Mouse (Mus musculus) telencephalon, adult 2 months (tissue): ENCODE measurements around the gene Brap.

Experiments
- DNase-seq: peaks from one replicate; pipeline ENCODE4 v3.0.0-alpha.2; 2011; ENCODE audit warnings: low read depth, low spot score

Gene Brap

DNA sequence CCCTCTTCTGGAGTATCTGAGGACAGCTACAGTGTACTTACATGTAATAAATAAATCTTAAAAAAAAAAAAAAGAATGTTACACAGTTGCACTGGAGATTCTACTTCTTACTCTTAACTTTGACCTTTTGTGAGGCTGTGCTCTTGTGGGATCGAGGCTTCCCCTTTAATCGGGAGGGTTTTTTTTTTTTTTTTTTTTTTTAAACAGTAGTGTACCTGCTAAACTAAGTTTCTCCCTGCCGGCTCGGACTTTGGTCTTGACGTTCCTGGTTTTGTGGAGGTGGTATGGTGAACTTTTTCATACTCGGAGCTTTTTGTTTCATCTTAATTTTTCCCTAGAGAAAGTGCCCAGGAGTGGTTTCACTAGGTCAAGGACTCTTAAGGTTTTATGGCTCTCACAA lies 54.6 kb downstream of the Brap start:
- no peak for DNase-seq

DNA sequence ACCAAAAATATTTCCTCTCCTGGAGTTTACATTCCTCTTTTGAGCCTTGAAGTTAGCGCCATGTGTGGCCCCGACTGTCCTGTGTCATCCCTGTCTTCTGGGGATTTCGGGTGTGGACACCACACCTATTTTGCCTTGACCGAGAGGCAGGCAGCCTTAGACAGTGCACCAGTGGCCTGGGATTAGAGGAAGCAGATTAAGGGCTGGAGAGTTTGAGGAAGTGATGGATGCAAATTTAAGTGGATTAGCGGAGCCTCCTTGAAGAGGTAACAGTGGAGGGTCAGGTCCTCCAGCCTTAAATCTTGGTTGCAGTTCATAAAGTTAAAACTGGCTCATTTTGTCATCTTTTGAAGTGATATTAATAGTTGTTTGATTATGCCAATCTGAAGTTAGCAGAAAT lies 58.1 kb downstream of the Brap start:
- no peak for DNase-seq

GRCm38 (mm10) chr5:121720888-121721585 lies 60.7 kb downstream of the Brap start:
- DNase-seq = no peak

GRCm38 (mm10) chr5:121721841-121722240 lies 61.5 kb downstream of the Brap start:
- no peak for DNase-seq

DNA sequence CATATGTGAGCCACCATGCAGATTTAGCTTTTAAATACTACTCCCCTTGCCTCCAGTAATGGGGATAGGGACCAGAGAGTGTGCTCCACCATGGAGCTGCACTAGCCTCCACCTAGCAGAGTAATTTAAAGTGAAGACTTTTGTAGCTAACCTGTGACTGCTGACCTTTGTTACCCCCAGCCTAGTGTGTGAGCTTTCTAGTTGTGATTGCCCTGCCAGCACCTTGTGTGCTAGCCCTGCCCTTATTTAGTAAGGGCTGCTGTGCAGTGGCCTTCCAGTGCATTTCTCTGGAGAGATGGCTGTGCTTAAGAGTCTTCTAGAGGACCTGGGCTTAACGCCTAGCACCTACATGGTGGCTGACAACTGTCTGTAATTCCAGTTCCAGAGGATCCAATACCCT lies 64.3 kb downstream of the Brap start:
- no peak for DNase-seq

DNA sequence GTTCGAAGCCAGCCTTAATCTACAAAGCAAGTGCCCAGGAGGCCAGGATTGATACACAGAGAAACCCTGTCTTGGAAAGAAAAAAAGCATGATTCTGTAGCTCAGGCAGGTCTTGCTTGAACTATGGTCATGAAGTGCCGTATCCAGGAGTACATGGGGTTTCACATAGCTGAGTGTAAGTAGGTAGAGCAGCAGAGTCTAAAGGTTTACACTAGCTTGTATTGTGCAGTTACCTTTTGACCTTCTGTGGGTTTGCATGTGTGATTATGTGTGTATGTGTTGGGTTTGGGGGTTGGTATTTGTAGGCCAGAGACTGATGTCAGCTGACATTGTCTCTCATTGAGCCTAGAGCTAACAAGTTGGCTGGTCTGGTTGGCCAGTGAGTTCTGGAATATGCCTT lies 69.7 kb downstream of the Brap start:
- no peak for DNase-seq

DNA sequence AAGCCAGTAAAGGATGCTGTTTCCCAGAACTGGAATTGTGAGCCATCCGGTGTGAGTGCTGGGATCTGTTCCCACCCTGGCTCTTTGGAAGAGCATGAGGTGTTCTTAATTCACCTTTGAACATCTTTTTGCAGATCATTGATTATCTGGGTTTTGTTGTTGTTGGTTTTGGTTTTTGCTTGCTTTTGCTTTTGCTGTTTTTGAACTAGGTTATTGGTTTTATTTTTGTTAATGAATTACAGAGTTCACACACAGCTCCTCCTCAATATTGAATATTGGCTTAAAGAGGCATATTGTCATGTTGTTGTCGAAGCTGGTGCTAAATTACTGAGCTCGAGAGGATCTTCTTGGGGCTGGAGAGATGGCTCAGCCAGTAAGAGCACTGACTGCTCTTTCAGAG lies 76.3 kb downstream of the Brap start:
- DNase-seq = no peak
